Mouse (Mus musculus): ENCODE measurements around the gene Dnajc7. TPM values are rescaled to one million over a fixed set of nuclear protein-coding genes. Genes with fewer than 3 reads are reported as not detected.

Gene Dnajc7
- 100 to 1,000 TPM; 552 to 587 TPM for polyA plus RNA-seq (2017; shearing (Covaris generic))

GRCm38 (mm10) chr11:100619982-100620381, at the start of gene Dnajc7:
TSS of gene Dnajc7 (minus strand) at chr11:100620168.

GRCm38 (mm10) chr11:100618761-100619484, 1.0 kb downstream of the Dnajc7 start, which contains the start of gene Nkiras2:
TSS of gene Nkiras2 (plus strand) at chr11:100619244.

GRCm38 (mm10) chr11:100574708-100575483, 45.1 kb downstream of the Dnajc7 start, which contains the start of gene Cnp:
TSS of gene Cnp (plus strand) at chr11:100574904.

GRCm38 (mm10) chr11:100544832-100545745, 74.9 kb downstream of the Dnajc7 start, which contains the start of gene Ttc25:
TSS of gene Ttc25 (plus strand) at chr11:100545607.

Other genes starting within 250 kb of the Dnajc7 start
- gene Jup, start 222.4 kb downstream of the Dnajc7 start, polyA plus RNA-seq (2017; shearing (Covaris generic)) = 1 to 10 TPM; 3.0 to 3.8 TPM
- under 1 TPM in 1 of 2 experiments, not detected in 1; 0.51 TPM for gene P3h4, start 205.3 kb downstream of the Dnajc7 start, polyA plus RNA-seq (2017; shearing (Covaris generic))
- gene Fkbp10, start 204.5 kb downstream of the Dnajc7 start, polyA plus RNA-seq (2017; shearing (Covaris generic)) = under 1 TPM in 1 of 2 experiments, not detected in 1; 0.18 TPM
- gene Nt5c3b, start 178.4 kb downstream of the Dnajc7 start, polyA plus RNA-seq (2017; shearing (Covaris generic)) = 100 to 1,000 TPM; 137 to 155 TPM
- 1 to 10 TPM in 1 of 2 experiments, under 1 TPM in 1; 0.34 to 1.3 TPM for gene Klhl10, start 178.3 kb downstream of the Dnajc7 start, polyA plus RNA-seq (2017; shearing (Covaris generic))
- 1 to 10 TPM; 4.0 to 6.3 TPM for gene Klhl11, start 147.4 kb downstream of the Dnajc7 start, polyA plus RNA-seq (2017; shearing (Covaris generic))
- gene Acly, start 92.2 kb downstream of the Dnajc7 start, polyA plus RNA-seq (2017; shearing (Covaris generic)) = 100 to 1,000 TPM; 128 to 142 TPM
- gene Ttc25, start 74.6 kb downstream of the Dnajc7 start, polyA plus RNA-seq (2017; shearing (Covaris generic)) = 1 to 10 TPM in 1 of 2 experiments, under 1 TPM in 1; 0.58 to 2.0 TPM
- gene Cnp, start 45.3 kb downstream of the Dnajc7 start, polyA plus RNA-seq (2017; shearing (Covaris generic)) = 100 to 1,000 TPM; 306 to 325 TPM
- 10 to 100 TPM; 25.2 to 36.7 TPM for gene Nkiras2, start 924 bp downstream of the Dnajc7 start, polyA plus RNA-seq (2017; shearing (Covaris generic))
- gene Zfp385c, start 72.3 kb upstream of the Dnajc7 start, polyA plus RNA-seq (2017; shearing (Covaris generic)) = 1 to 10 TPM in 1 of 2 experiments, under 1 TPM in 1; 0.24 to 1.2 TPM
- 10 to 100 TPM; 13.0 to 26.1 TPM for gene Dhx58, start 84.1 kb upstream of the Dnajc7 start, polyA plus RNA-seq (2017; shearing (Covaris generic))
- 10 to 100 TPM; 62.5 to 65.3 TPM for gene Kat2a, start 92.3 kb upstream of the Dnajc7 start, polyA plus RNA-seq (2017; shearing (Covaris generic))
- gene Hspb9, start 93.7 kb upstream of the Dnajc7 start, polyA plus RNA-seq (2017; shearing (Covaris generic)) = under 1 TPM; 0.58 to 0.80 TPM
- gene Rab5c, start 118.0 kb upstream of the Dnajc7 start, polyA plus RNA-seq (2017; shearing (Covaris generic)) = 10 to 100 TPM; 34.0 to 50.8 TPM
- under 1 TPM; 0.61 to 0.86 TPM for gene Kcnh4, start 139.8 kb upstream of the Dnajc7 start, polyA plus RNA-seq (2017; shearing (Covaris generic))
- gene Hcrt, start 142.8 kb upstream of the Dnajc7 start, polyA plus RNA-seq (2017; shearing (Covaris generic)) = not detected
- 1 to 10 TPM; 5.0 to 6.5 TPM for gene Ghdc, start 150.8 kb upstream of the Dnajc7 start, polyA plus RNA-seq (2017; shearing (Covaris generic))
- 100 to 1,000 TPM; 119 to 160 TPM for gene Stat5b, start 230.6 kb upstream of the Dnajc7 start, polyA plus RNA-seq (2017; shearing (Covaris generic))
- gene Stat5a, start 239.2 kb upstream of the Dnajc7 start, polyA plus RNA-seq (2017; shearing (Covaris generic)) = 10 to 100 TPM; 67.9 to 84.1 TPM

Data from inflammation-experienced regulatory T-cells (primary cell).